Mouse (Mus musculus) intestine, embryonic 15.5 days (tissue): ENCODE data around the gene Rusc2. TPM values are rescaled to one million over a fixed set of nuclear protein-coding genes. Genes with fewer than 3 reads are reported as not detected.

Experiments
- ATAC-seq: fragments of 200-750 bp; cut with Nextera tagmentation; 2 replicates; pipeline ENCODE4 v1.8.0; 2017; ENCODE audit warnings: moderate TSS enrichment, moderate library complexity
- H3K27ac ChIP-seq: fragments of 300-500 bp; sonication (generic); 2 replicates; pipeline ENCODE4 v1.5.1; 2015; ENCODE audit warnings: mild to moderate bottlenecking, inconsistent platforms
- H3K27me3 ChIP-seq: fragments of 300-500 bp; sonication (generic); replicated peaks from 2 replicates; pipeline ENCODE4 v1.6.1; 2015; ENCODE audit warnings: inconsistent platforms
- H3K36me3 ChIP-seq: fragments of 300-500 bp; sonication (generic); 2 replicates; pipeline ENCODE4 v1.6.1; 2015; ENCODE audit warnings: inconsistent platforms
- H3K4me1 ChIP-seq: fragments of 300-500 bp; sonication (generic); replicated peaks from 2 replicates; pipeline ENCODE4 v1.6.1; 2015; ENCODE audit warnings: inconsistent platforms
- H3K4me2 ChIP-seq: fragments of 300-500 bp; sonication (generic); replicated peaks from 2 replicates; pipeline ENCODE4 v1.6.1; 2015; ENCODE audit warnings: mild to moderate bottlenecking, inconsistent platforms
- H3K4me3 ChIP-seq: fragments of 300-500 bp; sonication (generic); replicated peaks from 2 replicates; pipeline ENCODE4 v1.5.1; 2015; ENCODE audit warnings: inconsistent platforms
- H3K9ac ChIP-seq: fragments of 300-500 bp; sonication (generic); 2 replicates; pipeline ENCODE4 v1.6.1; 2015; ENCODE audit warnings: inconsistent platforms
- H3K9me3 ChIP-seq: fragments of 300-500 bp; sonication (generic); 2 replicates; pipeline ENCODE4 v1.6.1; 2016; ENCODE audit warnings: inconsistent platforms
- WGBS: fragments of 180-500 bp; shearing (Covaris S2); methylation state at CpG from one replicate; pipeline ENCODE4 v1.1.7; 2015; 5-methylcytosine and 5-hydroxymethylcytosine counted together
- polyA plus RNA-seq: library from polyadenylated mRNA; unstranded; fragments of >200 nt; fragmentation: Nextera tagmentation; extraction: Ambion mirVana; gene quantifications from 2 replicates; pipeline ENCODE4 v1.2.1, GENCODE M21; 2015

Rusc2 gene
- 13.1 and 14.0 TPM in 2 replicates for polyA plus RNA-seq

- H3K4me3 ChIP-seq, result peak within 1 kb of the TSS; percentile 80
- H3K27me3 ChIP-seq, result no peaks in the 10 kb centered on the region
- peak within 1 kb of the TSS; percentile 82 for H3K27ac ChIP-seq
- H3K9ac ChIP-seq, result peak within 1 kb of the TSS; percentile 91
- no peaks in the 10 kb centered on the region for H3K36me3 ChIP-seq
- peak; percentile 93 for ATAC-seq
- peaks cover 17% of the 10 kb centered on the region for H3K4me1 ChIP-seq
- no peaks in the 10 kb centered on the region for H3K9me3 ChIP-seq
- WGBS, result under 1% methylated on average over 60 of the region's 63 CpGs
- peak within 1 kb of the TSS; percentile 88 for H3K4me2 ChIP-seq
Measured at GRCm38 (mm10) chr4:43381408-43382154, at the start of gene Rusc2. Gene Rusc2 (plus strand): TSS chr4:43381979.

DNA sequence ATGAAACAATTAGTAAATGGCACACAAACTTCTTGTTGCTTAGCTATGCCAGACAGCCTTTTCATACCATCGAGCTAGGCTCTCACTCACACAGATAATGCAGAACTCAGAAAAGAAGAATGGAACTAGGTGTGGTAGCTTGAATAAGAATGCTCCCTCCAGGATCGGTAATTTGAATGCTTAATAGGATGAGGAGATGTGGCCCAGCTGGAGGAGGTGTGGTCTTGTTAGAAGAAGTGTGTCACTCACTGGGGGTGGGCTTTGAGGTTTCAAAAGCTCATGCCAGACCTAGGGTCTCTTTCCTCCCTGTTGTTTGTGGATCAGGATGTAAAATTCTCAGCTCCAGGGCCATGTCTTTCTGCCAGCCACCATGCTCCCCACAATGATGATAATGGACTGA is 47.0 kb upstream of the Rusc2 start:
- Histone ChIP-seq H3K27ac (no peak overlapping the region), H3K4me2 (no peak overlapping the region), H3K4me1 (no peaks in the 10 kb centered on the region; the same call in 1 of the 2 replicates), H3K9ac (no peak overlapping the region), H3K36me3 (no peaks in the 10 kb centered on the region), H3K9me3 (no peaks in the 10 kb centered on the region; the same call in 1 of the 2 replicates), H3K27me3 (no peaks in the 10 kb centered on the region), H3K4me3 (no peak overlapping the region)
- ATAC-seq, result no peak
- 58% methylated on average over 2 of the region's 2 CpGs for WGBS

DNA sequence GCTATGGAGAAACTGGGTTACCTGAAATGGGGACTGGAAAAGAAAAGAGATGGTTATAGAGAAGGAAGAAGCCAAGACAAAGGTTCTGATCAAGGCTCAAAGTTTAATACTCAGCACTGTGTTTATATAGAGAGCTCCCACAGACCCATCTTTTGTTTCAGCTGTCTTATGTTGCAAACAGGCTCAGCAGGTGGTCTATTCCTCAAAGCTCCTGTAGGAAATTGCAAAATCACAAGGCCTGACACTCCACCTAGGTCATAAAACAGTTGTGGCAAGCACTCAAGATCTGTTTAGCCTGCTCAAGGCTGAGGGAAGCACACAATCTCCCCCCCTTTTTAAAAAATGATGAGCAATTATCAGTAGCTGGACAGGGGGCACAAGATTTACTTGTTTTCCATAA is 45.6 kb upstream of the Rusc2 start:
- no peaks in the 10 kb centered on the region for H3K27me3 ChIP-seq
- no peaks in the 10 kb centered on the region for H3K36me3 ChIP-seq
- H3K4me3 ChIP-seq, result no peak overlapping the region
- H3K9ac ChIP-seq, result no peak overlapping the region
- H3K4me1 ChIP-seq, result no peaks in the 10 kb centered on the region; the same call in 1 of the 2 replicates
- H3K9me3 ChIP-seq, result no peaks in the 10 kb centered on the region; the same call in 1 of the 2 replicates
- no peak for ATAC-seq
- H3K4me2 ChIP-seq, result no peak overlapping the region
- no peak overlapping the region for H3K27ac ChIP-seq

- H3K27me3 ChIP-seq, result no peaks in the 10 kb centered on the region
- peak overlapping the region; percentile 41; the same call in 1 of the 2 replicates for H3K4me2 ChIP-seq
- peak; percentile 93 for ATAC-seq
- H3K9me3 ChIP-seq, result no peaks in the 10 kb centered on the region; the same call in 1 of the 2 replicates
- no peaks in the 10 kb centered on the region; the same call in 1 of the 2 replicates for H3K4me1 ChIP-seq
- 0 out of 2 replicates have a peak overlapping the region, but pooled peaks have one; percentile 20 for H3K9ac ChIP-seq
- peak overlapping the region; percentile 64; the same call in 1 of the 2 replicates for H3K27ac ChIP-seq
- WGBS, result 31% methylated on average over 4 of the region's 4 CpGs
- H3K36me3 ChIP-seq, result no peaks in the 10 kb centered on the region
- H3K4me3 ChIP-seq, result peak overlapping the region; percentile 24
Measured at GRCm38 (mm10) chr4:43340096-43340804, 41.5 kb upstream of the Rusc2 start.

- H3K9ac ChIP-seq, result no peak overlapping the region
- H3K4me1 ChIP-seq, result no peaks in the 10 kb centered on the region; the same call in 1 of the 2 replicates
- 88% methylated on average over 7 of the region's 7 CpGs for WGBS
- H3K4me3 ChIP-seq, result no peak overlapping the region
- ATAC-seq, result no peak
- H3K36me3 ChIP-seq, result no peaks in the 10 kb centered on the region
- H3K27ac ChIP-seq, result no peak overlapping the region
- H3K9me3 ChIP-seq, result no peaks in the 10 kb centered on the region; the same call in 1 of the 2 replicates
- H3K27me3 ChIP-seq, result no peaks in the 10 kb centered on the region
- H3K4me2 ChIP-seq, result no peak overlapping the region
Measured at GRCm38 (mm10) chr4:43341276-43341891, 40.4 kb upstream of the Rusc2 start.

GRCm38 (mm10) chr4:43342443-43342842 is 39.3 kb upstream of the Rusc2 start:
- Histone ChIP-seq H3K4me1 (no peaks in the 10 kb centered on the region; the same call in 1 of the 2 replicates), H3K9ac (no peak overlapping the region), H3K4me2 (no peak overlapping the region), H3K36me3 (no peaks in the 10 kb centered on the region), H3K27ac (no peak overlapping the region), H3K4me3 (no peak overlapping the region), H3K9me3 (no peaks in the 10 kb centered on the region), H3K27me3 (no peaks in the 10 kb centered on the region)
- ATAC-seq, result no peak
- WGBS, result 88% methylated on average over 10 of the region's 10 CpGs

- Histone ChIP-seq H3K4me2 (no peak overlapping the region), H3K27ac (no peak overlapping the region)
- ATAC-seq, result peak; percentile 39
Measured at GRCm38 (mm10) chr4:43344932-43345331, 36.8 kb upstream of the Rusc2 start.

DNA sequence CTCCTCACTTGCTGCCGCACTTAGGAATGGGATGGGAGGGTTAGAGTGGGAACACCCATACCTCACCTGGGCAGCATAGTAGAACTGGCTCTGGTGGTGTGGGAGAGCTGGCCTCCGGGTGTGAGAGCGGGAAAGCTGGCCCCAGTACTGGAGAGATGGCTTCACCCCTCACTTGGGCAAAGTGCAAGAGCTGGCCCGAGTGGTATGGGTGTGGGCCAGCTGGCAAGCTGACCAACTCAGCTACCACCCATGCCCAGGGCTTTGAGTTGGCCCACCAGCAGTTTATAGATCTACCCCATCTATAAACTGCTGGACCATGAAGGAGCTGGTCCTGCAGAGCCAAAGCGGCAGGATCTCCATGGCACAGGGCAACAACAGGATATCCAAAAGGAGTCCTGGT is 32.6 kb upstream of the Rusc2 start:
- no peaks in the 10 kb centered on the region for H3K27me3 ChIP-seq
- H3K4me1 ChIP-seq, result no peaks in the 10 kb centered on the region
- 93% methylated on average over 5 of the region's 5 CpGs for WGBS
- H3K4me2 ChIP-seq, result no peak overlapping the region
- H3K9ac ChIP-seq, result no peak overlapping the region
- H3K9me3 ChIP-seq, result no peaks in the 10 kb centered on the region
- ATAC-seq, result no peak
- no peak overlapping the region for H3K4me3 ChIP-seq
- no peak overlapping the region for H3K27ac ChIP-seq
- no peaks in the 10 kb centered on the region for H3K36me3 ChIP-seq

More at GRCm38 (mm10) chr4:43344932-43345331, 36.8 kb upstream of the Rusc2 start:
- Histone ChIP-seq H3K27me3 (no peaks in the 10 kb centered on the region), H3K4me3 (no peak overlapping the region), H3K4me1 (no peaks in the 10 kb centered on the region; the same call in 1 of the 2 replicates), H3K9ac (no peak overlapping the region), H3K36me3 (no peaks in the 10 kb centered on the region), H3K9me3 (no peaks in the 10 kb centered on the region)
- WGBS, result 84% methylated on average over 2 of the region's 2 CpGs

DNA sequence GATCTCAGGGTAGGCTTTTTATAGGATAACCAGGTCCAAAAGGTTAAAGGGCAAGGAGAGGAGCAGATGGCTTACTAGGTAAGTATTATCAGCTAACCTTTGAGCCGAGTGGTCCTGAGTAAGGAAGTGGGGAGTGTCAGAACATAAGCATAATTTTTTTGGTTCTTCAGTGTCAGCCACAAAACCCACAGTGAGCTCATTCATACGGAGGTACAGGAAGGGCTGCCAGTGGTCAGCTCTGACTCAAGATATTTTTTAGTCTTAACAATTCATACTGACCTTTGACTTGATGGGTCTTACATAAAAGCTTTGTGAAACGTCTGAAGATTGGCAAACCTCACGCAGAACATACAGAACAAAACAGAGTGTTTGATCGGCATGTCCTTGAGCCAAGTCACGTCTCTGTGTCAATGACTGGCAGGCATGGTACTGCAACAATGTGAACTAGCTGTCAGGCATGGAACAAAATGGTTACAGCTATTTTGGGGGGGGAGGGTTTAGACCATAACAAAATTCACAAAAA is 31.7 kb upstream of the Rusc2 start:
- Histone ChIP-seq H3K4me2 (no peak overlapping the region), H3K36me3 (no peaks in the 10 kb centered on the region), H3K4me1 (no peaks in the 10 kb centered on the region), H3K9me3 (no peaks in the 10 kb centered on the region), H3K9ac (no peak overlapping the region), H3K27ac (no peak overlapping the region), H3K4me3 (no peak overlapping the region), H3K27me3 (no peaks in the 10 kb centered on the region)
- no peak for ATAC-seq
- WGBS, result 67% methylated on average over 6 of the region's 6 CpGs

- H3K27me3 ChIP-seq, result no peaks in the 10 kb centered on the region
- no peaks in the 10 kb centered on the region for H3K4me1 ChIP-seq
- no peak overlapping the region for H3K27ac ChIP-seq
- ATAC-seq, result no peak
- 89% methylated on average over 6 of the region's 6 CpGs for WGBS
- no peaks in the 10 kb centered on the region for H3K9me3 ChIP-seq
- H3K4me2 ChIP-seq, result no peak overlapping the region
- H3K36me3 ChIP-seq, result no peaks in the 10 kb centered on the region
- H3K9ac ChIP-seq, result no peak overlapping the region
- no peak overlapping the region for H3K4me3 ChIP-seq
Measured at GRCm38 (mm10) chr4:43353662-43354061, 28.1 kb upstream of the Rusc2 start.

DNA sequence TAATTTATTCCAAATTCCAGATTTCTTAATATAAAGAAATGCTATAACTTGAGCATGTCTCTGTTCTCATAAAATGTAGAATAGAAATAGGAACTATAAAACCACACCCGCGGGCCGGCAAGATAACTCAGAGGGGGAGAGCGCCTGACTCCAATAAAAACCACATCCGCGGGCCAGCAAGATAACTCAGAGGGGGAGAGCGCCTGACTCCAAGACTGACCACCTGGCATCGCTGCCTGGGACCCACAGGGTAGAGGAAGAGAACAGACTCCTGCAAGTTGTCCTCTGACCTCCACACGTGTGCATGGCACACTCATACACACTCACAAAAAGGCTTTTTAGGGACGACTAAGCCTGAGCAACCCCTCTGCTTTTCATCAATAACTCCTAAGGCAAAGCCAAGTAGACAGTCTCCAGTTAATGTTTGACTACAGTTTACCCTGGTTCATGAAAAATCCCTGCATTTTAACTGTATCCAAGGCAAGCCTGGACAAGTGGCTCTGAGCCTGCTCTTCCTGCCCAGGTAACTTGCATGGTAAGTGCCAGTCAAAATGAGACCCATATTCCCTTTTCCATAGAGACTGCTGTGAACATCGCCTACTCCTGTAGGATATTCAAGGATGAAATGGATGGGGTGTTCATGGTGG is 16.7 kb upstream of the Rusc2 start:
- 46% methylated on average over 11 of the region's 11 CpGs for WGBS
- Histone ChIP-seq H3K9me3 (no peaks in the 10 kb centered on the region), H3K4me2 (peak overlapping the region; percentile 44), H3K27ac (peak overlapping the region; percentile 82), H3K36me3 (no peaks in the 10 kb centered on the region), H3K4me3 (no peak overlapping the region), H3K27me3 (no peaks in the 10 kb centered on the region), H3K9ac (no peak overlapping the region), H3K4me1 (0 out of 2 replicates have a peak, but pooled peaks cover 3% of the 10 kb centered on the region)
- peak; percentile 90 for ATAC-seq
